ENCODE assay signal across 8 mouse cellular contexts in the genomic region with DNA sequence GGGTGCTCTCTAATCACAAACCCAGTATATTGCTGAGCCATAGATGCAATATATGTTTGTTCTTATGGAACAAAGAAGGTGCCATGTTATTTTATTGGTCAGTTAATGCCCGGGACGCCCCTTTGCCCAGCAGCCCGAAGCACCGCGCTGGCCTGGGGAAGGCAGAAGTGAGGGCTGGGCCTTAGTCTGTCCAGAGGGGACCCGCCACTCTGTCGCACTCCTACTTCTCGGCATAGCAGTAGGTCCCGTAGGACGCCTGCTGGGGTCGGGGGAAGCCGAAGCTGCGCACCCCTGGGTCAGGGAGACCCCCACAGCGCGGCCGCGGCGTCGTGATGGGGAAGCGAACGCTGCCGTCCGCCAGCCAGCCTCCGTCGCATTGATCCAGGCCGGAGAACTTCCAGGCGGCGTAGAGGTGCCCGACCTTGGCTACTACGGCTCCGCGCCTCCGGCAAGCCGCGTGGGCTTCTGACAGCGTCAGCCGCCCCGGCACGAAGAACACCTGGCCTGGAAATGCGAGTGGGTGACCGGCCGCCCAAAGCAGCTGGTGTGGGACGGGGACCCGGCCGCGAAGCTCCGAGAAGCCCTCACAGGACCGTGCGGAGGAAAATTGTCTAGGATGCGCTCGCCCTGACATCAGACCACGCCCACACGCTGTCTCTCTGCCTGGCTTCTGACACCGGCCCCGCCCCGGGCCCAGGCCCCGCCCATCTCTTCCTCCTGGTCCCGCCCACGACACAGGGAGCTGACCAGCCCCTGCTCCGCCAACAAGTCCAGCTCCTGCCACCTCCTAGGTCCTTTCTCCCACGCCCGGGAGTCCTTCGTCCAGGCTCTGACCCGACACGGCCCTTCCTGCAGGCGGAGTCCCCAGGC. TPM values are rescaled to one million over a fixed set of nuclear protein-coding genes. Genes with fewer than 3 reads are reported as not detected.
DNase-seq lines count a peak whose midpoint lies in the region; ATAC-seq and TF ChIP-seq lines count a peak whose summit lies in the region.

No protein-coding gene starts in this region.

- no peaks in the 10 kb centered on the region for H3K4me1 ChIP-seq in embryonic fibroblast, embryonic 13.5 days (ENCODE audit: control insufficient read depth, insufficient read depth, low read length)
- peaks cover 13% of the 10 kb centered on the region for H3K4me1 ChIP-seq in heart, embryonic 11.5 days (ENCODE audit: control insufficient read depth, insufficient read depth, low read length)
- H3K4me1 ChIP-seq in kidney, embryonic 15.5 days = peaks cover 20% of the 10 kb centered on the region
- peaks cover 6% of the 10 kb centered on the region for H3K4me1 ChIP-seq in limb, embryonic 14.5 days (ENCODE audit: control insufficient read depth, insufficient read depth, low read length)
- H3K4me1 ChIP-seq in midbrain, embryonic 16.5 days (ENCODE audit: control insufficient read depth, insufficient read depth, low read length) = peaks cover 11% of the 10 kb centered on the region; the same call in 1 of the 2 replicates
- H3K4me1 ChIP-seq in spleen, adult 2 months (ENCODE audit: control insufficient read depth, insufficient read depth, insufficient read length) = peaks cover 16% of the 10 kb centered on the region

- no peak for TF ChIP-seq CTCF in embryonic fibroblast, embryonic 13.5 days (IDR thresholded peaks at IDR 0.05; ENCODE audit: borderline replicate concordance, insufficient read depth, low read length)
- TF ChIP-seq CTCF in spleen, adult 2 months (IDR thresholded peaks at IDR 0.05; ENCODE audit: extremely low read depth, insufficient read depth, insufficient read length, insufficient replicate concordance) = no peak

- no peaks in the 10 kb centered on the region for H3K36me3 ChIP-seq in heart, embryonic 11.5 days (ENCODE audit: control insufficient read depth, insufficient read depth, low read length)
- H3K36me3 ChIP-seq in kidney, embryonic 15.5 days = no peaks in the 10 kb centered on the region
- H3K36me3 ChIP-seq in limb, embryonic 14.5 days (ENCODE audit: control insufficient read depth, insufficient read depth, low read length) = no peaks in the 10 kb centered on the region
- H3K36me3 ChIP-seq in midbrain, embryonic 16.5 days (ENCODE audit: control insufficient read depth, insufficient read depth, low read length) = no peaks in the 10 kb centered on the region
- H3K36me3 ChIP-seq in spleen, adult 2 months (ENCODE audit: control insufficient read depth, insufficient read depth, low read length) = no peaks in the 10 kb centered on the region

- ATAC-seq in heart, embryonic 11.5 days (replicated peaks; ENCODE audit: insufficient number of reproducible peaks, low FRiP score, low TSS enrichment) = peak; percentile 83
- ATAC-seq in kidney, embryonic 15.5 days (replicated peaks; ENCODE audit: low FRiP score) = peak; percentile 95
- peak; percentile 86 for ATAC-seq in limb, embryonic 14.5 days (ENCODE audit: low FRiP score, low read depth)
- ATAC-seq in midbrain, embryonic 16.5 days = peak; percentile 88

- WGBS in heart, embryonic 11.5 days (ENCODE audit: insufficient replicate concordance) = 2% methylated on average over 66 of the region's 66 CpGs
- 1% methylated on average over 66 of the region's 66 CpGs for WGBS in kidney, embryonic 15.5 days
- under 1% methylated on average over 44 of the region's 66 CpGs for WGBS in limb, embryonic 14.5 days
- WGBS in midbrain, embryonic 16.5 days = under 1% methylated on average over 64 of the region's 66 CpGs
- WGBS in spleen, adult 2 months = 4% methylated on average over 66 of the region's 66 CpGs

- H3K4me2 ChIP-seq in heart, embryonic 11.5 days = peak overlapping the region; percentile 82
- peak overlapping the region; percentile 99 for H3K4me2 ChIP-seq in kidney, embryonic 15.5 days
- H3K4me2 ChIP-seq in limb, embryonic 14.5 days (replicated peaks; ENCODE audit: low read depth, low read length, severe bottlenecking) = peak overlapping the region; percentile 87
- peak overlapping the region; percentile 87 for H3K4me2 ChIP-seq in midbrain, embryonic 16.5 days (ENCODE audit: low read length)

- H3K27ac ChIP-seq in embryonic fibroblast, embryonic 13.5 days (ENCODE audit: insufficient read depth, low read length) = no peak overlapping the region
- no peak overlapping the region for H3K27ac ChIP-seq in heart, embryonic 11.5 days (ENCODE audit: low read depth, low read length)
- no peak overlapping the region for H3K27ac ChIP-seq in kidney, embryonic 15.5 days
- no peak overlapping the region for H3K27ac ChIP-seq in limb, embryonic 14.5 days (replicated peaks; ENCODE audit: low read depth, low read length)
- H3K27ac ChIP-seq in midbrain, embryonic 16.5 days (ENCODE audit: low read length) = no peak overlapping the region
- H3K27ac ChIP-seq in spleen, adult 2 months (ENCODE audit: insufficient read depth, low read length) = no peak overlapping the region

- peaks cover 80% of the 10 kb centered on the region for H3K27me3 ChIP-seq in heart, embryonic 11.5 days (ENCODE audit: control insufficient read depth, insufficient read depth, low read length)
- H3K27me3 ChIP-seq in kidney, embryonic 15.5 days = peaks cover 90% of the 10 kb centered on the region
- peaks cover 72% of the 10 kb centered on the region for H3K27me3 ChIP-seq in limb, embryonic 14.5 days (ENCODE audit: control insufficient read depth, insufficient read depth, low read length)
- H3K27me3 ChIP-seq in midbrain, embryonic 16.5 days (ENCODE audit: control insufficient read depth, insufficient read depth, low read depth, low read length) = peaks cover 59% of the 10 kb centered on the region
- H3K27me3 ChIP-seq in spleen, adult 2 months (ENCODE audit: control insufficient read depth, insufficient read depth, low read length) = peaks cover 27% of the 10 kb centered on the region

- H3K4me3 ChIP-seq in embryonic fibroblast, embryonic 13.5 days (ENCODE audit: insufficient read depth, low read length) = peak overlapping the region; percentile 55
- peak overlapping the region; percentile 46 for H3K4me3 ChIP-seq in heart, embryonic 11.5 days (ENCODE audit: low read depth, low read length)
- peak overlapping the region; percentile 58 for H3K4me3 ChIP-seq in kidney, embryonic 15.5 days (replicated peaks)
- H3K4me3 ChIP-seq in limb, embryonic 14.5 days (replicated peaks; ENCODE audit: low read length) = peak overlapping the region; percentile 46
- peak overlapping the region; percentile 63 for H3K4me3 ChIP-seq in midbrain, embryonic 16.5 days (ENCODE audit: low read depth, low read length)
- peak overlapping the region; percentile 61 for H3K4me3 ChIP-seq in spleen, adult 2 months (ENCODE audit: extremely low read depth, insufficient read depth, insufficient read length)

- TF ChIP-seq POLR2A in embryonic fibroblast, embryonic 13.5 days (IDR thresholded peaks at IDR 0.05; ENCODE audit: low read depth, low read length) = no peak
- TF ChIP-seq POLR2A in limb, embryonic 14.5 days (IDR thresholded peaks at IDR 0.05; ENCODE audit: borderline replicate concordance, extremely low read depth, insufficient read depth, insufficient read length) = no peak
- no peak for TF ChIP-seq POLR2A in spleen, adult 2 months (IDR thresholded peaks at IDR 0.05; ENCODE audit: low read depth, low read length)

- peak overlapping the region; percentile 23 for H3K9ac ChIP-seq in heart, embryonic 11.5 days (ENCODE audit: low read depth, low read length)
- peak overlapping the region; percentile 46 for H3K9ac ChIP-seq in kidney, embryonic 15.5 days
- peak overlapping the region; percentile 14; the same call in 1 of the 2 replicates for H3K9ac ChIP-seq in limb, embryonic 14.5 days (ENCODE audit: low read depth, low read length, severe bottlenecking)
- H3K9ac ChIP-seq in midbrain, embryonic 16.5 days (ENCODE audit: low read depth, low read length) = peak overlapping the region; percentile 64

- peak; percentile 85 to 90 for DNase-seq in urinary bladder, adult 18-20 months (ENCODE audit: low spot score in 2 of 2)
- no peak for DNase-seq in urinary bladder, postnatal 10 days (ENCODE audit: low spot score)
- DNase-seq in limb, embryonic 14.5 days (ENCODE audit: low spot score) = peak; percentile 77
- peak; percentile 35 to 79 for DNase-seq in spleen, adult 2 months (ENCODE audit: low read depth in 1 of 2, low spot score in 2 of 2)

- H3K9me3 ChIP-seq in heart, embryonic 11.5 days (replicated peaks; ENCODE audit: control insufficient read depth, low read length) = no peaks in the 10 kb centered on the region; the same call in 1 of the 2 replicates
- no peaks in the 10 kb centered on the region for H3K9me3 ChIP-seq in kidney, embryonic 15.5 days (replicated peaks)
- no peaks in the 10 kb centered on the region for H3K9me3 ChIP-seq in limb, embryonic 14.5 days (ENCODE audit: control insufficient read depth, low read length)
- no peaks in the 10 kb centered on the region for H3K9me3 ChIP-seq in midbrain, embryonic 16.5 days (replicated peaks; ENCODE audit: control insufficient read depth, low read length, poor library complexity, severe bottlenecking)

RNA-seq across cellular contexts. Expression of gene Hapln2, which starts 4.8 kb away (rescaled TPM):
- not detected in 2 replicates for polyA plus RNA-seq in embryonic fibroblast, embryonic 13.5 days (2011; ENCODE audit: insufficient read length, low read depth, missing spikeins)
- polyA plus RNA-seq in heart, embryonic 11.5 days (2014; fragmentation: Nextera tagmentation; extraction: Ambion mirVana) = not detected in 2 replicates
- polyA plus RNA-seq in kidney, embryonic 15.5 days (2015; fragmentation: Nextera tagmentation; extraction: Ambion mirVana) = 0.12 and 0.23 TPM in 2 replicates
- polyA plus RNA-seq in limb, embryonic 14.5 days (2012; rRNA removed) = 0.29 and 0.63 TPM in 2 replicates
- 0.15 and 0.22 TPM in 2 replicates for polyA plus RNA-seq in limb, embryonic 14.5 days (2014; fragmentation: Nextera tagmentation; extraction: Ambion mirVana)
- polyA plus RNA-seq in midbrain, embryonic 16.5 days (2015; fragmentation: Nextera tagmentation; extraction: Ambion mirVana) = 0.37 and 0.74 TPM in 2 replicates
- polyA plus RNA-seq in spleen, adult 2 months (2012; rRNA removed) = not detected in 2 replicates

RNA-seq across cellular contexts. Expression of gene Gpatch4, which starts 20.4 kb away (rescaled TPM):
- polyA plus RNA-seq in embryonic fibroblast, embryonic 13.5 days (2011; ENCODE audit: insufficient read length, low read depth, missing spikeins) = 20.1 and 23.3 TPM in 2 replicates
- 22.1 and 23.9 TPM in 2 replicates for polyA plus RNA-seq in heart, embryonic 11.5 days (2014; fragmentation: Nextera tagmentation; extraction: Ambion mirVana)
- polyA plus RNA-seq in kidney, embryonic 15.5 days (2015; fragmentation: Nextera tagmentation; extraction: Ambion mirVana) = 38.2 and 45.4 TPM in 2 replicates
- 8.3 and 16.2 TPM in 2 replicates for polyA plus RNA-seq in limb, embryonic 14.5 days (2012; rRNA removed)
- 29.7 and 30.2 TPM in 2 replicates for polyA plus RNA-seq in limb, embryonic 14.5 days (2014; fragmentation: Nextera tagmentation; extraction: Ambion mirVana)
- polyA plus RNA-seq in midbrain, embryonic 16.5 days (2015; fragmentation: Nextera tagmentation; extraction: Ambion mirVana) = 30.4 and 35.9 TPM in 2 replicates
- polyA plus RNA-seq in spleen, adult 2 months (2012; rRNA removed) = 5.0 and 5.2 TPM in 2 replicates

RNA-seq across cellular contexts. Expression of gene Bcan, which starts 22.5 kb away (rescaled TPM):
- polyA plus RNA-seq in embryonic fibroblast, embryonic 13.5 days (2011; ENCODE audit: insufficient read length, low read depth, missing spikeins) = 0.61 TPM in 1 of 2 replicates, not detected in the other
- polyA plus RNA-seq in heart, embryonic 11.5 days (2014; fragmentation: Nextera tagmentation; extraction: Ambion mirVana) = not detected in 2 replicates
- polyA plus RNA-seq in kidney, embryonic 15.5 days (2015; fragmentation: Nextera tagmentation; extraction: Ambion mirVana) = 0.17 and 0.33 TPM in 2 replicates
- 1.6 and 1.8 TPM in 2 replicates for polyA plus RNA-seq in limb, embryonic 14.5 days (2012; rRNA removed)
- polyA plus RNA-seq in limb, embryonic 14.5 days (2014; fragmentation: Nextera tagmentation; extraction: Ambion mirVana) = 0.39 and 0.41 TPM in 2 replicates
- polyA plus RNA-seq in midbrain, embryonic 16.5 days (2015; fragmentation: Nextera tagmentation; extraction: Ambion mirVana) = 51.5 and 96.9 TPM in 2 replicates
- polyA plus RNA-seq in spleen, adult 2 months (2012; rRNA removed) = 0.11 TPM in 1 of 2 replicates, not detected in the other

RNA-seq across cellular contexts. Expression of gene Naxe, which starts 35.7 kb away (rescaled TPM):
- polyA plus RNA-seq in embryonic fibroblast, embryonic 13.5 days (2011; ENCODE audit: insufficient read length, low read depth, missing spikeins) = 90.8 and 97.3 TPM in 2 replicates
- polyA plus RNA-seq in heart, embryonic 11.5 days (2014; fragmentation: Nextera tagmentation; extraction: Ambion mirVana) = 136 and 149 TPM in 2 replicates
- polyA plus RNA-seq in kidney, embryonic 15.5 days (2015; fragmentation: Nextera tagmentation; extraction: Ambion mirVana) = 164 and 174 TPM in 2 replicates
- 101 and 123 TPM in 2 replicates for polyA plus RNA-seq in limb, embryonic 14.5 days (2012; rRNA removed)
- 203 and 215 TPM in 2 replicates for polyA plus RNA-seq in limb, embryonic 14.5 days (2014; fragmentation: Nextera tagmentation; extraction: Ambion mirVana)
- 148 and 166 TPM in 2 replicates for polyA plus RNA-seq in midbrain, embryonic 16.5 days (2015; fragmentation: Nextera tagmentation; extraction: Ambion mirVana)
- 30.0 and 32.1 TPM in 2 replicates for polyA plus RNA-seq in spleen, adult 2 months (2012; rRNA removed)

RNA-seq across cellular contexts. Expression of gene Nes, which starts 51.7 kb away (rescaled TPM):
- polyA plus RNA-seq in embryonic fibroblast, embryonic 13.5 days (2011; ENCODE audit: insufficient read length, low read depth, missing spikeins) = 25.7 and 71.2 TPM in 2 replicates
- polyA plus RNA-seq in heart, embryonic 11.5 days (2014; fragmentation: Nextera tagmentation; extraction: Ambion mirVana) = 11.1 and 15.1 TPM in 2 replicates
- 31.1 and 34.6 TPM in 2 replicates for polyA plus RNA-seq in kidney, embryonic 15.5 days (2015; fragmentation: Nextera tagmentation; extraction: Ambion mirVana)
- 28.4 and 36.0 TPM in 2 replicates for polyA plus RNA-seq in limb, embryonic 14.5 days (2012; rRNA removed)
- 24.5 and 28.7 TPM in 2 replicates for polyA plus RNA-seq in limb, embryonic 14.5 days (2014; fragmentation: Nextera tagmentation; extraction: Ambion mirVana)
- polyA plus RNA-seq in midbrain, embryonic 16.5 days (2015; fragmentation: Nextera tagmentation; extraction: Ambion mirVana) = 14.1 and 21.8 TPM in 2 replicates
- 1.2 and 1.7 TPM in 2 replicates for polyA plus RNA-seq in spleen, adult 2 months (2012; rRNA removed)

Comparison
In these comparisons a context has a peak if more than half of its experiments do, and no peak if none do; other contexts are left out.
1. H3K9ac ChIP-seq: peak in every context shown above with its lines; median percentile 64 in midbrain, embryonic 16.5 days; 46 in kidney, embryonic 15.5 days; 23 in heart, embryonic 11.5 days; 14 in limb, embryonic 14.5 days.
2. RNA of gene Bcan, which starts 22.5 kb away (polyA plus RNA-seq): 51.5 to 96.9 TPM in midbrain, embryonic 16.5 days; 0.39 to 1.8 TPM in limb, embryonic 14.5 days, 0.61 TPM in embryonic fibroblast, embryonic 13.5 days, 0.17 to 0.33 TPM in kidney, embryonic 15.5 days, not detected in heart, embryonic 11.5 days and 0.11 TPM in spleen, adult 2 months; every median in the first group is over 10 times any median in the second.
3. Peak in every context shown above with its lines, with median percentiles within 50 percentile points of each other: H3K4me3 ChIP-seq, ATAC-seq and H3K4me2 ChIP-seq.